8 mouse cellular contexts compared by ENCODE assay signal in genomic region chr2:146834314-146835201, GRCm38 (mm10). TPM values are rescaled to one million over a fixed set of nuclear protein-coding genes. Genes with fewer than 3 reads are reported as not detected.
DNase-seq lines count a peak whose midpoint lies in the region; ATAC-seq lines count a peak whose summit lies in the region.

No protein-coding gene starts in this region.

- peaks cover 33% of the 10 kb centered on the region for H3K4me1 ChIP-seq in forebrain, embryonic 16.5 days (replicated peaks; ENCODE audit: control insufficient read depth, insufficient read depth, low read length)
- H3K4me1 ChIP-seq in intestine, embryonic 16.5 days (ENCODE audit: control insufficient read depth, insufficient read depth, low read length) = peaks cover 12% of the 10 kb centered on the region; the same call in 1 of the 2 replicates
- peaks cover 8% of the 10 kb centered on the region for H3K4me1 ChIP-seq in stomach, embryonic 16.5 days (ENCODE audit: control insufficient read depth, insufficient read depth, low read length)

- no peak for DNase-seq in frontal cortex, postnatal 14 days (ENCODE audit: low spot score in 2 of 2)
- DNase-seq in Muller cell, postnatal 12 days (ENCODE audit: inconsistent ontology term) = peak; percentile 45
- peak; percentile 8 for DNase-seq in lung, postnatal 14 days
- DNase-seq in cerebellum, adult 9-11 months = no peak

- H3K9ac ChIP-seq in forebrain, embryonic 16.5 days (replicated peaks; ENCODE audit: low read depth, low read length) = peak overlapping the region; percentile 40
- H3K9ac ChIP-seq in intestine, embryonic 16.5 days (ENCODE audit: low read depth, low read length) = no peak overlapping the region
- no peak overlapping the region for H3K9ac ChIP-seq in stomach, embryonic 16.5 days (ENCODE audit: low read length)

- H3K36me3 ChIP-seq in forebrain, embryonic 16.5 days (ENCODE audit: control insufficient read depth, insufficient read depth) = no peaks in the 10 kb centered on the region
- no peaks in the 10 kb centered on the region for H3K36me3 ChIP-seq in intestine, embryonic 16.5 days (ENCODE audit: control insufficient read depth, insufficient read depth, low read length)
- H3K36me3 ChIP-seq in stomach, embryonic 16.5 days (ENCODE audit: control insufficient read depth, insufficient read depth, low read length) = no peaks in the 10 kb centered on the region

- H3K4me2 ChIP-seq in forebrain, embryonic 16.5 days (ENCODE audit: low read length) = peak overlapping the region; percentile 45
- peak overlapping the region; percentile 34 for H3K4me2 ChIP-seq in intestine, embryonic 16.5 days (ENCODE audit: low read depth, low read length)
- H3K4me2 ChIP-seq in stomach, embryonic 16.5 days (ENCODE audit: low read depth, low read length) = peak overlapping the region; percentile 30

- peak overlapping the region; percentile 31 for H3K4me3 ChIP-seq in forebrain, embryonic 16.5 days (replicated peaks; ENCODE audit: low read length)
- peak overlapping the region; percentile 29 for H3K4me3 ChIP-seq in intestine, embryonic 16.5 days (ENCODE audit: low read length)
- H3K4me3 ChIP-seq in stomach, embryonic 16.5 days (replicated peaks; ENCODE audit: low read length) = peak overlapping the region; percentile 23

- peak; percentile 41; the same call in 1 of the 2 replicates for ATAC-seq in frontal cortex, adult (ENCODE audit: low TSS enrichment)
- peak; percentile 53 for ATAC-seq in forebrain, embryonic 16.5 days
- peak; percentile 36; the same call in 1 of the 2 replicates for ATAC-seq in intestine, embryonic 16.5 days
- ATAC-seq in stomach, embryonic 16.5 days (ENCODE audit: insufficient read depth, low FRiP score) = no peak

- WGBS in forebrain, embryonic 16.5 days = under 1% methylated on average over 63 of the region's 63 CpGs
- under 1% methylated on average over 63 of the region's 63 CpGs for WGBS in intestine, embryonic 16.5 days
- WGBS in stomach, embryonic 16.5 days = 1% methylated on average over 63 of the region's 63 CpGs

- H3K27ac ChIP-seq in forebrain, embryonic 16.5 days (ENCODE audit: low read length) = peak overlapping the region; percentile 69
- H3K27ac ChIP-seq in intestine, embryonic 16.5 days (ENCODE audit: low read length) = no peak overlapping the region
- H3K27ac ChIP-seq in stomach, embryonic 16.5 days (ENCODE audit: low read length) = no peak overlapping the region

- no peaks in the 10 kb centered on the region for H3K9me3 ChIP-seq in forebrain, embryonic 16.5 days (ENCODE audit: control insufficient read depth, low read length)
- H3K9me3 ChIP-seq in intestine, embryonic 16.5 days (ENCODE audit: control insufficient read depth, low read length) = no peaks in the 10 kb centered on the region
- no peaks in the 10 kb centered on the region for H3K9me3 ChIP-seq in stomach, embryonic 16.5 days (replicated peaks; ENCODE audit: control insufficient read depth, low read length)

- peaks cover 59% of the 10 kb centered on the region for H3K27me3 ChIP-seq in forebrain, embryonic 16.5 days (replicated peaks; ENCODE audit: control insufficient read depth, insufficient read depth, low read length)
- H3K27me3 ChIP-seq in intestine, embryonic 16.5 days (replicated peaks; ENCODE audit: control insufficient read depth, insufficient read depth, low read length) = peaks cover 74% of the 10 kb centered on the region
- H3K27me3 ChIP-seq in stomach, embryonic 16.5 days (ENCODE audit: control insufficient read depth, insufficient read depth, low read length) = peaks cover 79% of the 10 kb centered on the region

RNA-seq across cellular contexts. Expression of gene Kiz, which starts 21.1 kb away (rescaled TPM):
- 23.6 and 29.6 TPM in 2 replicates for polyA plus RNA-seq in forebrain, embryonic 16.5 days (2015; fragmentation: Nextera tagmentation; extraction: Ambion mirVana)
- polyA plus RNA-seq in intestine, embryonic 16.5 days (2015; fragmentation: Nextera tagmentation; extraction: Ambion mirVana) = 18.3 and 20.7 TPM in 2 replicates
- 24.1 and 26.7 TPM in 2 replicates for polyA plus RNA-seq in stomach, embryonic 16.5 days (2015; fragmentation: Nextera tagmentation; extraction: Ambion mirVana)

Comparison
In these comparisons a context has a peak if more than half of its experiments do, and no peak if none do; other contexts are left out.
1. DNase-seq: peak in Muller cell, postnatal 12 days (single experiment) and lung, postnatal 14 days (single experiment); none in frontal cortex, postnatal 14 days (0 of 2) and cerebellum, adult 9-11 months (single experiment).
2. Peak in every context shown above with its lines, with median percentiles within 50 percentile points of each other: H3K4me2 ChIP-seq and H3K4me3 ChIP-seq.